Mouse (Mus musculus) ES-E14 (cell line): ENCODE measurements at regions not wholly inside any gene's neighbourhood (a gene's known extent, or its start where the extent isn't known, plus 50 kb on each side); places are given as distances from the start of the nearest gene placed in this dataset.

Experiments
- HCFC1 ChIP-seq: IDR thresholded peaks from 2 replicates; pipeline ENCODE4 v1.6.1; 2012; ENCODE audit warnings: low read length, inconsistent platforms, borderline replicate concordance; ENCODE audit not compliant: insufficient read depth
- ZNF384 ChIP-seq: IDR thresholded peaks from 2 replicates; pipeline ENCODE4 v1.6.1; 2012; ENCODE audit warnings: low read depth, low read length, inconsistent platforms

- TF ChIP-seq ZNF384 (no peak), HCFC1 (no peak)
These were observed 357.8 kb upstream of the Arglu1 start for GRCm38 (mm10) chr8:9048116-9048515.
